Mouse (Mus musculus) brain, embryonic 14.5 days (tissue): ENCODE data around the gene Tmem268. TPM values are rescaled to one million over a fixed set of nuclear protein-coding genes. Genes with fewer than 3 reads are reported as not detected.

Source experiments
- DNase-seq: peaks from one replicate; pipeline ENCODE4 v3.0.0-alpha.2; 2011; ENCODE audit warnings: low read depth
- CTCF ChIP-seq: fragments of 200-500 bp; IDR thresholded peaks from 2 replicates; pipeline ENCODE4 v1.5.1; 2012; ENCODE audit warnings: inconsistent platforms, mild to moderate bottlenecking, moderate library complexity, borderline replicate concordance; ENCODE audit not compliant: insufficient read depth, insufficient read length; ENCODE audit errors: extremely low read depth
- POLR2A ChIP-seq: fragments of 200-500 bp; IDR thresholded peaks from 2 replicates; pipeline ENCODE4 v1.6.1; 2012; ENCODE audit warnings: mild to moderate bottlenecking, inconsistent platforms, borderline replicate concordance; ENCODE audit not compliant: poor library complexity, insufficient read depth, insufficient read length, severe bottlenecking; ENCODE audit errors: extremely low read depth
- polyA plus RNA-seq: library from polyadenylated mRNA; depleted of rRNA; stranded (reverse); fragments of >200 nt; gene quantifications from 2 replicates; pipeline ENCODE4 v1.2.3, GENCODE M21; 2012; rRNA removed

Gene Tmem268
- 5.2 and 5.3 TPM in 2 replicates for polyA plus RNA-seq

DNA sequence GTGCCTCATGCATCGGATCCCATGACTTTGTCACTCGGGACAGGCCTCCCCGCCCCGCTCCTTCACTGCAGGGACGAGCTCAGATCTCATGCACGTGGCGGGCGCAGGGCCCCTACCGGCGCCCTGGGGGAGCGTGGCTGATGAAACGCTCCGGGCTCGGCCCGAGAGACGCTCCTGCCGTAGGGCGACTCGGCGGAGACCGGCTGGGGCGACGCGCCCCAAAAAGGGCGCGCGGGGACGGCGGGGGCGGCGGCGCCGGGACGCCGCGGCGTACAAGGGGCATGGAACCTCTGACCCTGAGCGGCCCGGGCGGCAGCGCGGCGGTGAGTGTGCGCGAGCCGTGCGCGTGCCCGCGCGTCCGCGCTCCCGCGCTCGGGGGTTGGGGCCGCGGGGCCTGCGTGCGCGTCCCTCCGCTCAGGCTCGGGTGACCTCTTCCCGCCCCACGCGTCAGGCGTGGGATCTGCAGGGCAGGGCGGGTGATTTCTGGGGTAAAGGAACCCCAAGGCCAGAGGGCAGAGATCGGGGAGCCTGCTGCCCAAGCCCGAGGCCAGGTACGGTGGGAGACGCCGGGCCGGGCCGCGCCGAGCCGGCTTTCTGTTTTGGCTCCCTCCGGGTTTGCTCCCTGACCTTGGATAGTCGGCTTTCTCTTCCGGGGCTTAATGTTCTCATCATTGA, at the start of gene Tmem268:
TSS of gene Tmem268 (plus strand) at position 375 of the 675 bp plus-strand sequence.
- peak; percentile 66 for DNase-seq
- TF ChIP-seq CTCF (peak; percentile 29; the same call in 1 of the 2 replicates), POLR2A (peak; percentile 67)

DNA sequence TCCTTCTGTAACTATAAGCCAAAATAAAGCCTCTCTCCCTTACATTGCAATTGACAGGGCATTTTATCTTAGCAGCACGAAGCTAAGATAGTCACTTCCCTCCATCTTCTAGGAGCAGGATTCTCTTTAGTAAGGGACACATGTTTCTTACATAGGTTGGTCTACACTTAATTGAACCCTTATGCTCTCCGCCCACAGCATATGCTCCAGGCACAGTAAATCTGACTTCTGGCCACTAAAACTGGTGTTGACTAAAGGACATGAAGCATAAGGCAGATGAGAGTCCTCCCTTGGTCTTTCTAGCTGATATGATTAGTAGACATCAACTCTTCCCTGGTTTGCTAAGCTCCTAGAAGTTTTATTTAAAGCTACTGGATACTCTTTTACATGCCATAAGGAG, 45.7 kb upstream of the Tmem268 start:
- no peak for DNase-seq

DNA sequence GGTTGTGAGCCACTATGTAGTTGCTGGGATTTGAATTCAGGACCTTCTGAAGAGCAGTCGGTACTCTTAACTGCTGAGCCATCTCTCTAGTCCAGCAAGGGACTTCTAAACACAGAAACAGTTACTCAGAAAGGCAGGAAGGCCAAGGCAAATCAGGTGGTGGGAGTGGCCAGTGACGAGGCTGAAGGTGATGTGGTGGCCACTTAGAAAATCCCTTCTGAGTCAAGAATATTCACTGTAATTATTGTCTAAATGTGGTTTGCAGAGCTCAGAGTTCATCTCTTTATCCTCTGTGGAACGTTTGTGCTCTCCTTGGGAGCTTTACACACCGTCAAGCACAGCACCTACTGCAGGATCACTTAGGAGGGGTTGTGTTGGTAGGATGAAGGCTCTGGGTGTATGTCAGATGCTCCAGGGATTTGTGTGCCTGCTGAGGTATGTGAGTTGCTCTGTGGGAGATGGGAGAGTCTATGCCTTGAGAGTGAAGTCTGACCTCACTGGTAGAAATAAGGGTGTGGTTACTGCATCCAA, 44.1 kb upstream of the Tmem268 start:
- TF ChIP-seq CTCF (no peak), POLR2A (no peak)
- DNase-seq, result no peak

More for the DNA sequence above, 45.7 kb upstream of the Tmem268 start:
- TF ChIP-seq CTCF, result no peak
- no peak for TF ChIP-seq POLR2A

DNA sequence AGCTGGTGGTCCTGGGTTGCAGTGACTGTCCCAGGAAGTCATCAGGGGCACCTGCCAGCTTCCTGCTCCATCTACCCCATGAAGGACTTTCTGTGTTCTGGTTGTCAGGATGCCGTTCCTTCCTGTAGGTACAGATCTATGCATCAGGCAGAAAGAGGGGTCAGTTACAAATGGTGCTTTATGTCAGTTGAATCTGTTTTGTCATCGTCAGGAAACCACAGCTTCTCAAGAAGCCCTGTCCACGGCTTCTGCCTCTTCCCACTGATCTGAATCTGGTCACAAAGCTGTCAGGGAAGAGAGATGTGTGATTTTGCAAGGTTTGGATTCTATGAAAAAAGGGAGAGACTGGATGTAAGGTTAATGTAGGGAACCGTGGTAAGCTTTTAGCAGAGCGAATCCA, 43.6 kb upstream of the Tmem268 start:
- no peak for TF ChIP-seq CTCF
- no peak for TF ChIP-seq POLR2A
- DNase-seq, result no peak

DNA sequence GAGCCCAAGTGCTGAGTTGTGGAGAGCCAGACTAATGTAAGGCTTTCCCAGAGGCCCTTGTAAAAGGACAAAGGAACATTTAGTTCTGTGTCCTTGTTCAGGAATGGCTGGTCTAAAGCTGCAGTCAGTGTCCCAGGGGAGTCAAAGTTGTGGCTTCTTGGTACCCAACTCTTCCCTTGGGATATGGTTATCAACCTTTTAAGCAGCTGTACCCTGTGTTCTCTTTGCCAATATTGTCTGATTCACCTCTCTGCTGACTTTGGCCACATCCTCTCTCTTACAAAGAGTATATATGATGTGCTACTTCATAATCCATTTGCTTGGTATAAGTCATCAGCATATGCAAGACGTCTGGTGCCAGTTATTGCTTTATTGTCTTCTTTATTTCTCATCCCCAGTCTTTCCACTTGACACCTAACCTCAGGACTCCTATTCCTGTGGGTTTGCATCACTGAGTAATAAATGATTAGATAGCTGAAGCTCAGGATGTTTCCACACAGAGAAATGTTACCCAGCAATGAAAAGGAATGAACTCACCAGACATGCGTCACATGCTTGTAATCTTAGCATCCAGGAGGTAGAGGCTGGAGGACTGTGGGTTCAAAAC, 36.7 kb upstream of the Tmem268 start:
- DNase-seq, result no peak
- no peak for TF ChIP-seq CTCF
- TF ChIP-seq POLR2A, result no peak

DNA sequence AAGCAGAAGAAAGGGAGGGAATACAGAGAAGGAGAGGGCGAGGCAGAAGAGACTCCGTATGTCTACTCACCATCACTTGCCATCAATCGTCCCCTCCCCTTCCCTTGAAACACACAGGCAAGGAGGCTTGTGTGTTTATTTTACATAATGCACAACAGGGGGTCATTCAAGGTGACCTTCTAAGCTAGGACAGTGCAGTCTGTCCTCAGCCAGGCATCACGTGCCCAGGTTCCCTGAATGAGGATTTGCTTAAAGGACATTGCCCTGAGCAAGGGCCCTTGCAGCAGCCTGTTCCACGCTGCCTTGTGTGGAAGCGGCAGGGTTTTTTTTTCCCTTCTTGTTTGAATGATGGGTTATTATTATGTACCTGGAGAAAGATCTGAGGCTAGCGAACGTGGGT, 33.1 kb upstream of the Tmem268 start:
- DNase-seq, result no peak
- no peak for TF ChIP-seq POLR2A

DNA sequence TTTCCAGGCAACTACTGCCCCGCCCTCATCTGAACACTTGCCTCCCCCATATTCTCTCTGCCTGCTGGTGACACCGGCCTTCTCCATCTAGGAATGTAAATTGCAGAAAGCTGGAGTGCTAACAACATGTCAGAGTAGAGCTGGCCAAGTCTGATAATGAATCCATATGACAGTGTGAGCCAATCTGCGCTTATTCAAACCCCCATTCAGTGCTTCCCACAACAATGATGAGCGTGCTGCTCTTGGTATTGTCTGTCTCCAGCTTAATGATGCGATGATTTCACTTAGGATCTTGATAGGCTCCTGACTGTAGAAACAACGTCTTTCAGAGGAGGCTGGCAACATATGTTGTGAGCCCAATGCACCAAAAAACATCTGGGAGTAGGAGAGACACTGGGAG, 29.6 kb upstream of the Tmem268 start:
- peak; percentile 88 for DNase-seq
- TF ChIP-seq CTCF (no peak), POLR2A (no peak)

DNA sequence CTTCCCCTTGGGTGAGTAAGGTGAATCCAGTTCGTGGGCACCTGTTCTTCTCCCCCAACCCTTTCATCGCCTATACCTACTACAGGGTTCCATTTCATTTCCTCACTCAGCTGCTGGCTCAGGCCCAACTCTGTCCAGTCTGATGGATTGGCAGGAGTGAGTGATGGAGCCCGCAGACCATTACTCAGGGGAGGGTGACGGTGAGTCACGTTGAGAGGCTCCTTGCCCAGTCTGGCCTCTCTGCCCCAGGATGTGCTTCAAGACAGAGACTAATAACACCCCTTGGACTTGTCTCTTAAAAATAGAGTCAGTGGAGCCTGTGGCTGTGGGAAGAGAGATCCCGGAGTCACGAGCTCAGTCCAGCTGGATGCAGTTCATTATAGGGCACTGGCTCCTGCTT, 28.2 kb upstream of the Tmem268 start:
- DNase-seq, result no peak
- TF ChIP-seq POLR2A, result no peak
- TF ChIP-seq CTCF, result no peak

DNA sequence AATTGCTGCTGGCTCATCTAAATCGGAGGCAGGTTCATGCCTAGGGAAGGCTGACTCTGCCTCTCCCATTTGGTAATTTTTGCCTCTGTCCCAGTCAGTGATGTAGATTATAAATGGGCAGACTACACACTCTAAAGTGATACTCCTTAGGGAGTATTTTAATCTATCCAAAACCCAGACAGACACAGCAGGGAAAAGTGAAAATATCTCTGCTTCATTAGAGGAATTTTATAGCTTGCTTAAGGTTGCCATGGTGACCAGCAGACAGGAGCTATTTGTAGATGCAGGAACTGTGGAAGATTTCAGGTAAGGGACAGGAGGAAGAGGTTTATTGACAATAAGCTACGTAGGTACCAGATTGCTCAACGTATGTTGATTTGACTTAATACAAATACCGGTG, 21.0 kb upstream of the Tmem268 start:
- peak; percentile 34 for DNase-seq
- TF ChIP-seq CTCF (no peak), POLR2A (no peak)

DNA sequence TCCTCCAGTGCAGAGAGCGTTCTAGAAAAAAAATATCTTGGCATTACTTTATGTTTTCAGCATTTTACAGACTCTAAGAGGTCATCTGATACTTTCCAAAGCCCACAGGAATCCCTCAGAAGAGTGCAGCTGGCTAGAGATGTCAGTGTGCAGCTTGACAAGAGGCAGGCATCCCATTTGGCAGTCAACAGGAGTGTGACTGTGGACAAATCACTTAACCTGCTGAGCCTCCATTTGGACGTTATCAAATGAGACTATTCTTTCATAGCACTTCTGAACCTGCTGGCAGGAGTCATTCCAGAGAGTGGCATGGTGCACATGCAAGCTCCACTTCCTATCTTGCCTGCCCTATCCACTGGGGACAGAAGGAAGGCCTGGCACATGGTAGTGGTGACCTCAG, 16.4 kb upstream of the Tmem268 start:
- TF ChIP-seq POLR2A (no peak), CTCF (no peak)
- no peak for DNase-seq

DNA sequence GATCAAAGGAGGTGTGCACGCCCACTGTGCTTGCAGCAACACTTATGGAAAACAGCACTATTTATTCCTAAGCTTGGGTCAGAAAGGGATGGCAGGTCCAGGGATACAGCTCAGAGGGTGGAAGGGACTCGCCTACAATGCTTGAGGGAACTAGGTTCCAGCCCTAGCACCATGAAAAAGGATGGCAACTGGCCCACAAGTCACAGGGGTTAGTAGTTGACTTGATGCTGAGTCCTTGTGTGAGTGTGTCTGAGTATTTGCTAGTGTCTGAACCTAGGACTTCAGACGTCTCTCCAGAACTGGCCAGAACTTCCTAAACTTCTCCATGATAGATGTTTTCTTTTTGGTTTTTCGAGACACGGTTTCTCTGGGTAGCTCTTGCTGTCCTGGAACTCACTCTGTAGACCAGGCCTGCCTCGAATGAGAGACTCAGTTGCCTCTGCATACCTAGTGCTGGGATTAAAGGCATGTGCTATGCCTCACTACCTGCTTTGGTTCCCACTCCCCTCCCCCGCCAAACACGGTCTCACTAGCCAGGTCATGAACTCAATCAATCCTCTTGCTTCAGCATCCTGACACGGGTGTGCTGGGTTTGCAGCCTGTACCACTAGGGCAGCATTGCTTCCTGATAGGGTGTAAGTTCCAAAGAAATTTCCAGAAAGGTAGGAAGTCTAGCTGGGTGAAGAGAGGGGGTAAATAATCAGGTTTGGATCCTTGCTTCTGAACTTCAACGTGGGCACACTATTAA, 14.7 kb upstream of the Tmem268 start:
- TF ChIP-seq POLR2A (no peak), CTCF (no peak)

DNA sequence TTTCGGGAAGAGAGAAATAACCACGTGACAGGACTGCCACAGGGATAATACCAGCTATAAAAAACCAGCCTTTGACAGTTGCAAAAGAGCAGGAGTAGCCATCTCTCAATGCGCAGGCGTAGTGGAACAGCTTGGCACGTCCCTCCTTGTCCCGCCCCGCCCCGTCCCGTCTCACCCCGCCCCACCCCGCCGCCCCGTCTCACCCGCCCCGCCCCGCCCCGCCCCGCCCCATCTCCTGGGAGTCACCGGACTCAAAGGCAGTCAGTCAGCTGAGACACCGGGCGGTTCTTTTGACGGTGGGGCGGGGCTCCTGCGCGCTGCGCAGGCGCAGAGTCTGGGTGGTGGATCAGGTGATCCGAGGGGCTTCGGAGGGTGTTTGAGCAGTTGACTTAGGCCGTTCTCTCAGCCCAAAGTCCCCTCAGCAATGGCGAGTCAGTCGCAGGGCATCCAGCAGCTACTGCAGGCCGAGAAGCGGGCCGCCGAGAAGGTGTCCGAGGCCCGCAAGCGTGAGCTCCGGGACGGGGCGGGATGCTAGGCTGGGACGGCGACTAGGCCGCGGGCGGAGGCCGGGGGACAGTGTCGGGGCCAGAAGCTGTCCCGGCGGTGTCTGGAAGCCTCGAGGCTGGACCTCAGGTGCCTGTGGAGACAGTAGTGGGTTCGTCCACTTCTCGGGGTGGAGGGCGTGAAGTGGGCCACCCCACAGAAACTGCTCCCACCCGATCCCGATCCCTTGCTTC, 13.9 kb upstream of the Tmem268 start, which contains the start of gene Atp6v1g1:
TSS of gene Atp6v1g1 (plus strand) at position 279 of the 737 bp plus-strand sequence.
- TF ChIP-seq CTCF (no peak), POLR2A (peak; percentile 57; the same call in 1 of the 2 replicates)

More for the DNA sequence above, 14.7 kb upstream of the Tmem268 start:
- no peak for DNase-seq

More for the DNA sequence above, 13.9 kb upstream of the Tmem268 start, which contains the start of gene Atp6v1g1:
- peak; percentile 98 for DNase-seq
